Mouse (Mus musculus): ENCODE measurements around the gene Htr1d.

Gene Htr1d

DNA sequence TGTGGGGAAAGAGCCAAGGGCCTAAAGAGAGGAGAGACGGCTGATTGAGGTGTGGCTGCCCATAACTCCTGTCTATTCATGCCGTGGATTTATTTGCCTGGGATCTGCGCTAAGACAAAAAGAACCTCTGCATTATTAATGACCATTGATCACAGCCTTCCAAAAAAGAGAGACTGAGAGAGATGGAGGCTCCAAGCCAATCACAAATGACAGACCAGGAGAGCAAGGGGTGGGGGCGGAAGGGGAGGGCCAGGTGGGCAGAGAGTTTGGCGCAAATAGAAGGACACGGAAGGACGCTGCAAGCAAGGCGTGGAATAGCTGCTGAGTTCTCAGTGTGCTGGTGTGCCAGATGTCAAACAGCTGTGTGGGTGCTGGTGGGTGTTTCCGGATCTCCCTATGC, at the start of gene Htr1d:
Gene Htr1d, plus strand, starts transcription at position 301 of the 400 bp plus-strand sequence.
- in situ Hi-C loops (cut with MboI, MseI): no loop called here

DNA sequence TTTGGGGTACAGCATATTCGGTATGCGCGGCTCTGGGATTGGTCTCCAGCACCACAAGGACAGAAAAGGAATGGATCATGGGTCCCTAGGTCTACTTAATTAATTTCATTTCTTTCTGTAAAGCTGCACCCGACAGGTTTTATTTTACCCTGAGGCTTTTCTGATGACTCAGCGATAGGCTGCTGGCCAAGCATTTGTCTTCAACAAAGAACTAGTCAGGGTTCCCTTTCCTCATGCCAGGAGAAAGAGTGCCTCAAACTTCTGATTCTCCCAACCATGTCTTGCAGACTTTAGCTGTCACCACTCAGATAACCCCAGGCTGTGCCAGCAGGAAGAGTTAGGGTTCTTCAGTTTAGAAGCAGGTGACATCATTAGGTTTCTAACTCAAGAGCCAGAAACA, 46.3 kb upstream of the Htr1d start:
- in situ Hi-C loops (cut with MboI, MseI): loop anchor here (25.0 kb wide), 1 partner anchor 885 kb away; no protein-coding TSS in a partner anchor

DNA sequence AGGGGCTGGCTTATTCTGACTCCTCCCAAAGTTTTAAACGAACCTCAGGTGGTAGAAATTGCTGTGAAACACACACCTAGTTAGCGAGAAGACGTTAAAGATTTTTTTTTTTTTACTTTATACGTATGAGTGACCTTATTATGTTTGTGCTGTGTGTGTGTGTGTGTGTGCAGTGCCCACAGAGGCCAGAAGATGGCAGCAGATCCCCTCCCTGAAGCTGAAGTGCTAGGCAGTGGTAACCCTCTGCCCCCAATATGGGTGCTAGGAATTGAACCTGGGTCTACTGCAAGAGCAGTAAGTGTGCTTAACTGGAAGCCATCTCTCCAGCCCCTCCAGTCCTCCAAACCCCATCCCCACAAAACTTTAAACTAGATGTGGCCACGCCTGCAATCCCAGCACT, 40.3 kb upstream of the Htr1d start:
- in situ Hi-C loops (cut with MboI, MseI): loop anchor here (25.0 kb wide), 1 partner anchor 879 kb away; no protein-coding TSS in a partner anchor

DNA sequence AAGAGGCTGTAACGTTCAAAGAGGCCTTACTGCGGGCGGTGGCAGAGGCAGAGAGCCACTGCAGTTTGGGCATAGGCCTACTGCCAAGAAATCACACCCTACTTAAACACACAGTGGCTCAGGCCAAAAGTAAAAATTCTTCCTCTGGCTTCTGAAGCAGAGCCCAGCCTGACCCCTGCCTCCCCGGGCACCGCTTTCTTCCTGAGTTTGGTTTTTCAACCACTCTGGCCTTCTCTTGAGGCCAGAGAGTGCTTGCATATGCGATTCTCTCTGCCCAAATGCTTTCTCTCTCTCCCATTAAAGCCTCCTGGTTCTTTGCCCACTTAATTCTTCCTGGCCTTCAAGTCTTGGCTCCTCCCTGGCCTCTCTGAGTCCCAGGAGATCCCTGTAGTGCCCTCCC, 39.5 kb upstream of the Htr1d start:
- in situ Hi-C loops (cut with MboI, MseI): loop anchor here (25.0 kb wide), 1 partner anchor 878 kb away; no protein-coding TSS in a partner anchor

DNA sequence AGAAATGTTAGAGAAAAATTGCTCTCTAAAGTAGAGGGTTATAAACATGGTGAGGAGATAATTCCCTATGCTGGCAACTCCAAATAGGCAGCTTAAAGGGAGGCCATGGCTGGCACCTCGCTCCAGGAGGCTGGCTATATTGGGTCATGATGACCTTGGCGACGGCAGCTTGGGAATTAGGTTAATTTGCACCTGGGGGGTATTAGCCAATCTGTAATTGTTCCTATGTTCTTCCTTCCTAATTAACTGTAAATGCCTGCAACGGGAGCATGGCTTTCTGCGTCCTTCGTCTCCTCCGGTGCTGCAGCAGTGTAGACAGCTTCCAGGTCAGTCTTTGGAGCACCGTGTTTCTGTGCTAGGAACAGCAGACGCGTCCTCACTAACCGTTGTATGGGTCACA, 36.1 kb upstream of the Htr1d start:
- in situ Hi-C loops (cut with MboI, MseI): loop anchor here (25.0 kb wide), 1 partner anchor 875 kb away; no protein-coding TSS in a partner anchor

DNA sequence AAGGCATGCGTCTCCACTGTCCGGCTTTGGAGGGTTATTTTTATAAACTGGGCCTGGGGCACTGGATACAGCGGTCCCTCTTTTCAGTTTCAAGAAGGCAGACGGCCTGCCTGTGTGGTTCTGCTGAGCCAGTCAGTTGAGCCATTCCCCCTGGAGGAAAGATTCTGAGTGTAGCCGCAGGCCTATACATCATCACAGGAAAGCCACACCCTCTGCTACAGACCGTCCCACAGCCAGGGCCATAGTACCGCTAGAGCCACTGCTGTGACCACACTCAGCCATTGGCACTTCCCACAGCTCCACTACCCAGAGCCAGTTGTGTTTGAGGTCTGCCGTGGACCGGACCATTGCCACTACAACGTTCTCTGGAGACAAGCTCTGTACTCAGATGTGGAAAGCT, 21.5 kb upstream of the Htr1d start:
- in situ Hi-C loops (cut with MboI, MseI): no loop called here

DNA sequence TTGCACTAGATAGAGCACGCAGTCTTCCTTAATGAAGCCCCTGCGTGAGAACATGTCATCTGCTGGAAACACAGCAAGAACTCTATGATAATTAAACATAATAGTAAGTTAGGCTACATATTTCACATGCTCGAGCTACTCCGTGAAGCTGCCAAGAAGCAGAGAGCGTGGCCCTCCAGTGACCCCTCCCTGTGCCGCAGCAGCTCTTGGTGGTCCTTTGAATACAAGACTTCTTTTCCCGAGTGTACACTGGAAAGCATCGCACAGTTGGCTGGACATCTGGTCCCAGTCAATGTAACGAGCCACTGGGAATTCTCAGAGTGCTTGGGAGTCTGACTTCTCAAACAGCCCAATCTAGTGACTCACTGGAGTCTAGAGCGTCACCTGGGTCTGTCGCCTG, 15.5 kb upstream of the Htr1d start:
- in situ Hi-C loops (cut with MboI, MseI): no loop called here

DNA sequence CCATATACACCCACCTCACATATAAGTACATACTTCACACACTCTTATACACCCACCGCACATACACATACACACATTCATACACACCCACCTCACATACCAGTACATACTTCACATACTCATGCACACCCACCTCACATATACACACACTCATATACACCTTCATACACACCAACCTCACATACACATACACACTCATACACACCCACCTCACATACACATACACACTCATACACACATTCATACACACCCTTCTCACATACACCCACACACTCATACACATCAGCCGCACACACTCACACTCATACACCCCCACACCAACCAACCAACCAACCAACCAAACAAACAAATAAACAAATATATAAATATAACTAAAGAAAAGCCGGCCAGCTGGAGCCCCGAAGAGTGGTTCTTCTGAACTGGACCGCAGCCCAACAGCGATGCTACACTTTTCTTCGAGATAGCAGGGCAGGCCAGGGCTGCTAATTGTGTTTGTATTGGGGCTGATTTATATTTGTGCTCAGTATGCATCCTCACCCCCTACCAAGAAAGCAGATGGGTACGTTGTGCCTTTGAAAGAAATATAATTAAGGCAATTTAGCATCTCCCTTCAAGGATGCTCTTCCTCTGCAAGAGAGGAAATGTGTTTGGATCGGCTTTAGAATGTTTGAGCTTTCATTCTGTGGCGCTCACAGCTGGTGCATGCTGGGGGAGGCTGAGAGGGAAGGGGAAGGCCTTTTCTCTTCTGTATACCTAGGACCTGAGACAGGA, 11.1 kb upstream of the Htr1d start:
- in situ Hi-C loops (cut with MboI, MseI): no loop called here

DNA sequence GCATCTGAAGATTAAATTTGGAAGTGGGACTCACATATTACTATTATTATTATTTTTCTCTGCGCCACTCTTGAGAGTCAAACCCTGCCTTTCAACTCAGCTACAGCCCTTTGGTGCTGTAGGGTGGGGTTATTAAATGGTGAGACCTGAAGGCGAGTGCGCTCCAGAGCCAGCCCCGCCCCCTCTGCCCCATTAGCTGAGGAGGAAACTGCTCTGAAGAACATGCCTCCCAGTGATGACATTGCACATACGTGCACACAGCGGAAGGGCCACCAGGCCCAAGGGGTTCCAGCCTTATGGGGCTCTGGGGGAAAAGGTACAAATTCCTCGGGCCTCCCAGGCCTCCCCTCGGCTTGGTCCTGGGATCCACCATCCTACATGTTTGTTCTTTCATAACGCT, 7.8 kb upstream of the Htr1d start:
- in situ Hi-C loops (cut with MboI, MseI): no loop called here

DNA sequence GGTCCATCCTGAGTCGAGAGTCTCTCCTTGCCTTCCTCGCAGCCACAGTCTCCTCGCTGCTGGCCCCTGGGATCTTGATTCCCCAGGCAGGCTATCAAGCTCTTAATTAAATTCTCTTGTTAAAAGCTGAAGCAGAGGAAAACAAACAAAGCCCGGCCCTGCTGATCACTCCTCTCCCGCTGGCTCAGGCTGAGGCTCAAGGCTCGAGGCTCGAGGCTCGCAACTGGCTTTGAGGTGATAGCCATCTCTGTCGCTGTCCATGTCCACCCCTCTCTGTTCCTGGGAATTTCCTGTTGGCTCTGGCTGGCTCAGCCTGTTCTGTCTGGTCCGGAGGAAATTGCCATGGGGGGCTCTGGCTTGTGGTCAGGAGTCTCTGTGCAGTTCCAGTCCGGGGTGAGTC, 4.4 kb upstream of the Htr1d start:
- in situ Hi-C loops (cut with MboI, MseI): no loop called here

DNA sequence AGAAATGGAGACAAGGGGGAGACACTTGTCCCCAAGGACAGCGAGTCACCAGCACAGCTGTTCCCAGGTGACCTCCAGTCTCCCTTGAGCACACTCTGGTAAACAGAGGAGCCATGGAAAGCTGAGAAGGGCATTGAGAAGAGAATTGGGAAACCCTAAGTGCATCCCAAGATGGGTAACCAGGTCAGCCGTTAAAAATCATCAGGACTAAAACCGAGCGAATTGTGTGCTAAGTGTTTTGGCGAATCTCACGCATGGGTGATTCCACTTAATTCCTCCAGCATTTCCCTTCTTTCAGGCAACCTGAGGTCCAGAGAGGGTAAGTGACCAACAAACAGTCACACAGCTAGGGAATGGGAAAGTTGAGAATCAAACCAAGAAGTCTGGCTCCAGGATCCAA, 3.9 kb upstream of the Htr1d start:
- in situ Hi-C loops (cut with MboI, MseI): no loop called here

DNA sequence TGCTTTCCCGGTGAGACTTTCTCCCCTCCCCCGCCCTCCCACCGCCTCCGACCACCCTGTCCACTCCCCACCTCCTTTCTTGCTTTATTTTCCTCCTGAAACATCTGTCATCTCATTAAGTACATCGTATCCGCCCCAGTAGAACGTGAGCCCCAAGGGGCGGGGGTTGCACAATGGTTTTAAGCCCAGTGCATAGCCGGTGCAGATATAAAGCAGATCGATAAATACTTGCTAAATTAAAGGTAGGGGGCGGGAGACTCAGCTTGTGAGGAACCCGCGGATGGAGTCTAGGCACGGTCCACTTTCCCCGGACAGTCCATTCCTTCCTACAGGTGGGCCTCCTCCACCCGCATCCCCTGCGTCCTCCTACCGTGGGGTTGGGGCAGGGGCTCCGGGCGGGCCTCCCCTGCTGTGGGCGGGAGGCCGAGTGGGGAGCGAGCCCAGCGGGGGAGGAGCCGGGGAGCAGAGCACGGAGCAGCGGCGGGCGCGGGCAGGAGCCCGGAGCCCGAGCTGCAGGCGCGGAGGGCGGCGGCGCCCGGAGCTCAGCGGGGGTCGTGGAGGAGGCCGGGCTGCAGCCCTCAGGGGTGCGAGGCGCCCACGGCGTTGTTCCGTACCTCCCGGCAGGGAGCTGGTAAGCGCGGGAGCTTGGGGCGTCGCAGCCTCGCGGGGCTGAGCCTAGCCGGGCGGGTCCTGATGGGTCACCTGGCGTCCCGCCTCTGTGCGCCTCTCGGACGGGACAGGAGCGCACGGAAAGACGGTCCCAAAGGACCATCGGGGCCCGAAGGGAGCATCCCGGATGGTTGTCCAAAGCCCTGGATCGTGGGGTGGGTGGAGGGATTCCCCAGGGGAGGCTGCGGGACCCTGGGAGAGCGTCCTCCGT, 1.0 kb downstream of the Htr1d start:
- in situ Hi-C loops (cut with MboI, MseI): no loop called here

DNA sequence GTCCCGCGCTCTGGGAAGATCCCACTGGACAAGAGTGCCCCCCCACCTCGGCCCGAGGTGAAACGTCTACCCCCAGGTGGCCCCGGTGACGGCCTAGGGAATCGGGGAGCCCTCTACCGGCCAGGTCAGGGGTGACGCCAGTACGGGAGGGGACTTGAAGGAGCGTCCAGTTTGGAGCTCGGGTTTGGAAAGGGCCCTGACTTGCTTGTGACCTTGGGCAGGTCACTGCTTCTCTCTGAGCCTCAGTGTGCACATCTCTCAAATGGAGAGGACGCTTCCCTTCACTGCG, 1.6 kb downstream of the Htr1d start:
- in situ Hi-C loops (cut with MboI, MseI): no loop called here

DNA sequence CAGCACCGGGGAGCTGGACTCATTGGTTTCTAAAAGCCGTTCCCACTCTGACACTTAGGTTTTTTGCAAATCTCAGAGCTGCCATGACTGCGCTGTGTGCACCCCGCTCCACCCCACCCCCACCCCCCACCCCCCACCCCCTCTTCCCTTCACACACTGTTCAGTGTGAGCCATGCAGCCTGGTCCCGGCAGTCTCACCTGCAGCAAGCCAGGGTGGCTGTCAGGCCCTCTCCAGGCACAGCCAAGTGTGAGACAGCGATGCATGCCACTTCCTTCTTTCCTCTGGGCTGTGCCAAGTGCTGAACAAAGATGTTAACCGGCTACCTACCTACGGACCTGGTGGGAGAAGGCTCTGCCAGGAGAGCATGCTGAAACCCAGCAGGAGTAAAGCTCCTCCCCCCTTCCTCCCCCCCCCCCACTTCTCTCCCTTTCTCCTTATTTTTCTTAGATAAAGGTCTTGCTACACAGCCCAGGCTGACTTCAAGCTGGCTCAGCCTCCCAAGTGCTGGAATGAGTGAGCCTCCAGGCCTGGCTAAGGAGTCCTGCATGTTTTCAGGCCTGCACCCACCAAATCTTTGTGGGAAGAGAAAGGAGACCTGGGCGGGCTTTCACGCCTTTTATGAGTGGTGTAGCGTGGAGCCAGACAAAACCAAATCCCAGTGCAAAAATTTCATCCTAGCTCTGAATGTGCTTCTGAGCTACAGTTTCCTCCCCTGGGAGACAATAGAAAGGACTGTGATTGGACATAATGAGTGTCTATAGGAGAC, 7.5 kb downstream of the Htr1d start:
- in situ Hi-C loops (cut with MboI, MseI): no loop called here

DNA sequence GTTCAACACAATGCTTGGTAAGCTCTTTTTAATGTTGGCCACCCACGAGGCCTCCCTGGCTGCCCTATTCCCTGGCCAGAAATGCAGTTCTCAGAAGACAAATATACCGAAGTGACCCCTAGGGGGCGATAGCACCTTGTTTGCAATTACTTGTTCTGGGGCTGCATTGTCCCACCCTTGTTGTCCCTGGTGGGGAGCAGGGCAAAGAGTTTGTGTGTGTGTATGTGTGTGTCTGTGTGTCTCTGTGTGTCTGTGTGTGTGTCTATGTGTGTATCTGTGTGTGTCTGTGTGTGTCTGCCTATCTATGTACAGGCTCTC, 8.0 kb downstream of the Htr1d start:
- in situ Hi-C loops (cut with MboI, MseI): no loop called here

DNA sequence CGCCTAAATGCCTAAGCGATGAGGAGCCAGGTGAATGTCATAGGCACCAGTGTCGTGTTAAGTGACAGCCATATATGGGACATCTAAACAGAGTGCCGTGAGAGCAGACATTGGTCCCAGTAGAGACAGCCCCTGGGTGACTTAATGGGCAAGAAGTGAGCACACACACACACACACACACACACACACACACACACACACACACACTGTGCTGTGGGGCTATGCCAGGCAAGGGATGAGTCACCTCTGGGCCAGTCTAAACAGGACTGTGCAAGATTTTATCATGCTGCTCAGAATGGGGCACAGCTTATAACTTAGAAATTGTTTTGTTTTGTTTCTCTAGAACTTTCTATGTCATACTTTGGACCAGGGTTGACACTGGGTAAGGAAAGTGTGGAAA, 10.7 kb downstream of the Htr1d start:
- in situ Hi-C loops (cut with MboI, MseI): no loop called here

DNA sequence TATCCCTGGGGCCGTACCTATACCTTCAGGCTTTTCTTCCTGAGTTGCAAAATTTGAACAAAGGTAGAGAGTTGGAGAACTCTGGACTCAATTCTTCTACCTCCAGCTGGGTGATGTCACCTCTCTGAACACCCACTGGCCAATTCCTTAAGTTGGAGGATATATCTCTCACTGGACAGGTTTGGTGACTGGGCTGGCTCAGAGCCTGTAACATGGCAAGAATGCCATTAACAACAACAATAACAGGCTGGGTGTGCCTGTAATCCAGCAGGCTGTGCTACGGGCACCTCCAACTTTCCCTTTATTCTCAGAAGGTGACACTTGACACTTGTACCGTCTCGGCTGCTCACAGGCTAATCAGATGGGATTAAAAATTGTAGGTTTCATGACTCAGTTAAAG, 15.8 kb downstream of the Htr1d start:
- in situ Hi-C loops (cut with MboI, MseI): no loop called here

DNA sequence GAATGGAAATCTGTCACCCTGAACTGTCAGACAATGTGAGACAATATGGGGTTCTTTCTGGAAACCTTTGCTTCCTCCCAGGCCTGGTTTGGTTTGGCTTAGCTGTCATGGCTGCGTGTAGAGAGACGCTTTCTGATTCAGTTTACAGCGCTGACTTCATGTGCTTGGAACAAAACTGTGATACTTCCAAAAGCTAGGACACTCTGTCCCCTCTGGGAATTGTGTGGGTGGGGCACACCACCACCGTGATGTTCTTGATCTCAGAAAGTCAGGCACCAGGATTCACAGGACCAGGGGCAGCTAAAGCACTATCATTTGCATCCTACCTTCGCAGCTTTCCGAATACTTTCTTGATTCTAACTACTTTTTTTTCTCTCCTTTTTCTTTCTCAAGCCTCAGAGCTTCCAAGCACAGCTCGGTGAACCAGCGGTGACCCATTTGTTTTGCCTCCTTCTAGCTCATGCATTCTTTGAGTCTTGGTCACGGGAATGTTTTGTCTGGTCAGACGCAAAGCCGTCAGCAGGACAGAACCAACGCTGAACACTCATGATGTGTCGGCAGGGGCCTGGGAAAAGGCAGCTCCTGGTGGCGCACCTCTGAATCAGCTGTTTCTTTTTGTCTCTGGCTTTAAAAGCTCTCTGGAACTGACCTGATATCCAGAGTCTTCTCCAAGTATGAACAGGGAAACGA, 18.2 kb downstream of the Htr1d start:
- in situ Hi-C loops (cut with MboI, MseI): no loop called here

DNA sequence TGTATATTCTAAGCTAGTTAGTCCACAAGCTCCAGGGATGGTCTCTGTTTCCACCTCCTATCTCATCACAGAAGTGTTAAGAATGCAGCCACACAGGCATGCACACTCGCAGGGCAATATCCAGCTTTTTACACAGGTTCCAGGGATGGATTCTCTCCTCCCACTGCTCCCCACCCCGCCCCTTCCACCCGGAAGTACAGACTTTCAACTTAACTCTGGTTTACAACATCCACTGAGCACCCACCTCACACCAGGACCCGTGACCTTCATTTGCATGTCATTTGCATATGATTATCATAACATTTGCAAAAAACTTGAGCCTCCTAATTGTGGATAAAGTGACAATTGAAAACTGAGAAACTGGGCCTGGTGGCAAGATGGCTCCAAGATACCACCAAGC, 21.2 kb downstream of the Htr1d start:
- in situ Hi-C loops (cut with MboI, MseI): no loop called here

DNA sequence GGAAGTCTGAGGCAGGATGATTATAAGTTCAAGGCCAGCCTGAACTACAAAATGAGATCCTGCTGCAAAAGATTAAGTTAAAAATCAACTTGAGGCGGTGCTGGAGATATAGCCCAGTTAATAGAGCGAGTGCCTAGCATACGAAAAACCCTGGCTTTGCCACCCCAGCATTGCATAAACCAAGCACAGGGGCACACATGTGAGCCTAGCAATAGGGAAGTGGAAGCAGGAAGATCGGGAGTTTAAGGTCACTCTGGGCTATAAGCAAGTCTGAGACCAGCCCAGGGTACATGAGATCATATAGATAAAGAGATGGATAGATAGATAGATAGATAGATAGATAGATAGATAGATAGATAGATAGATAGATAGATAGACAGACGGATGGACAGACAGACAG, 26.5 kb downstream of the Htr1d start:
- in situ Hi-C loops (cut with MboI, MseI): loop anchor here (5.0 kb wide), 2 partner anchors 63 to 173 kb away; partner anchors contain the start of gene Lactbl1

DNA sequence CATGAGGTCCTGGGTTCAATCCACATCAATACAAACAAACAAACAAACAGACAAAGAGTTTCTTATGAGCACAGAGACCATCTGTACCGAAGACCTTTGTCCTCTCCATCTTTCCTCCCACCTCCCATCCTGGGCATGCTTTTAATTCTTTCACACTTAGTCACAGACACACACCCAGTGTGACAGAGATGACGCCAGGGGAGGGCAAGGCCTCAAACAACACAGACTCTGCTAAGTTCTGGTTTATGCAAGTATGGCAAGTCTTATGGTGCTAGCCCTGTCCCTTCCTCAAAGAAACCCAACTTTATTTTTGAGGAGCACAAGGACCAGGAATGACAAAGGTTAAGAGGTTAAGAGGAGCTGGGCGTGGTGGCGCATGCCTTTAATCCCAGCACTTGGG, 26.9 kb downstream of the Htr1d start:
- in situ Hi-C loops (cut with MboI, MseI): loop anchor here (5.0 kb wide), 2 partner anchors 62 to 172 kb away; partner anchors contain the start of gene Lactbl1

DNA sequence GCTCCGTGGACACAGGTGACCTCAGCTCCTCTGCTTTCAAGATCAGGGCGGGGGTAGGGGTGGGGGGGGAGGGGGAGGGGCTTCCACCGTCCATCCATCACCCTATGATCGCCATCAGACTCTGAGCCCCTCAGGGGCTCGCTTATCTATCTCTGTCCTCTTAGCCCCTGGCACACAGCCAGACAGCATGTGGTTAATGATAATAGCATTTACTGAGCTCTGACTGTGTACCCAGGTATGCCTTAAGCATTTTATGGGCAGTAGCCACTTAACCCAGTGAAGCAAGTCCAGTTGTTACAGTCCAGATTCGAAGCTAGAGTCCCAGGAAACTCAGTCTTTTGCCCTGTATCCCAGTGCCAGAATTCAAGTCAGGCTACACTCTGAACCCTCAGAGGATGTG, 28.2 kb downstream of the Htr1d start:
- in situ Hi-C loops (cut with MboI, MseI): loop anchor here (5.0 kb wide), 2 partner anchors 61 to 171 kb away; partner anchors contain the start of gene Lactbl1
